In the genomic region with DNA sequence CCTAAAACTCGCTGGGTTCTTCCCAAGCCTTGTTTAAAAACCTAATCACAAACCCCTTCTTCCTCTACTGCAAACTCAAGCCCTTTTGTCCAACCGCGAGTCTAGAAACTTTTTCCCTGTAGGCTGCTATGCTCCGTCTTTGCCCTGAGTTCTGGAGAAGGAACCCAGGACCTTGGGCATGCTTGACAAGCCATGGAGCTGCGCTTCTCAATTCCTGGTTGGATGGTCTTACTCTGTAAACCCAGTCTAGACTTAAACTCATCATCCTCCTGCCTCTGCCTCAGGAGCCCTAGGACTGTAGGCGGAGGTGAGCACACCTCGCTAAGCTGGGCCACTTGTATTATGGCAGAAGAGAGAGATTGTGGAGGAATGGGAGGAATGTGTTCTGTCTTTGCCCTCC, we compare ENCODE assay signal across 13 mouse cellular contexts. TPM values are rescaled to one million over a fixed set of nuclear protein-coding genes. Genes with fewer than 3 reads are reported as not detected.
DNase-seq lines count a peak whose midpoint lies in the region; ATAC-seq and TF ChIP-seq lines count a peak whose summit lies in the region.
"Had no signal": no experiment of that assay in that cellular context is flagged by ENCODE, and none has a peak within 500 bp of the region (broad histone marks: within the 10 kb centered on the region; RNA-seq: fewer than 3 reads in every experiment).

No protein-coding gene starts in this region.

- H3K4me2 ChIP-seq in intestine, embryonic 14.5 days (ENCODE audit: low read length) = peak overlapping the region; percentile 63
- peak overlapping the region; percentile 62; the same call in 1 of the 2 replicates for H3K4me2 ChIP-seq in neural tube, embryonic 15.5 days

- no peaks in the 10 kb centered on the region; the same call in 1 of the 2 replicates for H3K79me2 ChIP-seq in heart, adult 2 months (replicated peaks; ENCODE audit: control insufficient read depth, insufficient read depth, low read length)

- peak overlapping the region; percentile 63 for H3K9ac ChIP-seq in heart, adult 2 months (ENCODE audit: low read depth, low read length)
- H3K9ac ChIP-seq in intestine, embryonic 14.5 days (ENCODE audit: low read length) = no peak overlapping the region
- no peak overlapping the region for H3K9ac ChIP-seq in neural tube, embryonic 15.5 days (replicated peaks)

- DNase-seq in heart, adult 2 months = no peak
- no peak for DNase-seq in heart, postnatal 4 days
- no peak for DNase-seq in intestine, embryonic 14.5 days (ENCODE audit: low spot score)
- DNase-seq in yolk sac, embryonic 10.5 days (ENCODE audit: low spot score) = no peak
- DNase-seq: cerebellum, adult 11 months had no signal

- H3K4me3 ChIP-seq in heart, adult 2 months = peak overlapping the region; percentile 44
- H3K4me3 ChIP-seq in megakaryocyte, embryonic 14.5 days (replicated peaks) = peak overlapping the region; percentile 38
- H3K4me3 ChIP-seq in intestine, embryonic 14.5 days (ENCODE audit: low read depth, low read length) = 0 out of 2 replicates have a peak overlapping the region, but pooled peaks have one; percentile 57
- peak overlapping the region; percentile 44; the same call in 1 of the 2 replicates for H3K4me3 ChIP-seq in neural tube, embryonic 15.5 days (replicated peaks)
- H3K4me3 ChIP-seq: erythroblast, embryonic 14.5 days had no signal

- intact Hi-C loops in heart, adult 2 months (cut with DNase I) = loop anchor here (5.0 kb wide), 1 partner anchor 49 kb away; no protein-coding TSS in a partner anchor

- H3K27ac ChIP-seq in heart, adult 2 months = peak overlapping the region; percentile 83
- H3K27ac ChIP-seq in intestine, embryonic 14.5 days (ENCODE audit: low read depth) = no peak overlapping the region
- no peak overlapping the region for H3K27ac ChIP-seq in neural tube, embryonic 15.5 days (replicated peaks)

- no peak for TF ChIP-seq POLR2A in heart, adult 2 months (IDR thresholded peaks at IDR 0.05; ENCODE audit: insufficient read depth, low read depth, low read length)

- 76% methylated on average over 7 of the region's 7 CpGs for WGBS in heart, adult 2 months
- WGBS in intestine, embryonic 14.5 days = 89% methylated on average over 7 of the region's 7 CpGs
- 96% methylated on average over 7 of the region's 7 CpGs for WGBS in neural tube, embryonic 15.5 days

- TF ChIP-seq CTCF in heart, adult 2 months (IDR thresholded peaks at IDR 0.05) = no peak

- TF ChIP-seq EP300 in heart, adult 2 months (IDR thresholded peaks at IDR 0.05; ENCODE audit: insufficient read depth, low read depth, low read length) = no peak

- H3K36me3 ChIP-seq in heart, adult 2 months (ENCODE audit: control insufficient read depth, insufficient read depth, low read length) = peaks cover 19% of the 10 kb centered on the region
- H3K36me3 ChIP-seq in megakaryocyte, embryonic 14.5 days (replicated peaks; ENCODE audit: low read length) = no peaks in the 10 kb centered on the region
- H3K36me3 ChIP-seq in intestine, embryonic 14.5 days (ENCODE audit: control insufficient read depth, insufficient read depth, low read length) = no peaks in the 10 kb centered on the region; the same call in 1 of the 2 replicates
- no peaks in the 10 kb centered on the region for H3K36me3 ChIP-seq in neural tube, embryonic 15.5 days

- no peaks in the 10 kb centered on the region for H3K27me3 ChIP-seq in heart, adult 2 months (ENCODE audit: control insufficient read depth, insufficient read depth, low read length)
- peaks cover 53% of the 10 kb centered on the region for H3K27me3 ChIP-seq in megakaryocyte, embryonic 14.5 days (replicated peaks)
- no peaks in the 10 kb centered on the region for H3K27me3 ChIP-seq in intestine, embryonic 14.5 days (replicated peaks; ENCODE audit: control insufficient read depth, insufficient read depth, low read length)
- H3K27me3 ChIP-seq in neural tube, embryonic 15.5 days (replicated peaks) = 0 out of 2 replicates have a peak, but pooled peaks cover 4% of the 10 kb centered on the region

- no peak for ATAC-seq in megakaryocyte, adult 5-6 weeks (ENCODE audit: poor library complexity, severe bottlenecking)
- no peak for ATAC-seq in intestine, embryonic 14.5 days (replicated peaks; ENCODE audit: low FRiP score, low TSS enrichment, low read depth)
- ATAC-seq in neural tube, embryonic 15.5 days (ENCODE audit: low FRiP score) = no peak
- ATAC-seq in cerebellum, adult (ENCODE audit: insufficient number of reproducible peaks, low FRiP score, low TSS enrichment) = no peak

- H3K9me3 ChIP-seq in megakaryocyte, embryonic 14.5 days = no peaks in the 10 kb centered on the region
- no peaks in the 10 kb centered on the region for H3K9me3 ChIP-seq in intestine, embryonic 14.5 days (ENCODE audit: control insufficient read depth, low read length)
- no peaks in the 10 kb centered on the region for H3K9me3 ChIP-seq in neural tube, embryonic 15.5 days (replicated peaks)

- H3K4me1 ChIP-seq in heart, adult 2 months (ENCODE audit: control insufficient read depth, insufficient read depth, low read length) = peaks cover 13% of the 10 kb centered on the region
- H3K4me1 ChIP-seq in megakaryocyte, embryonic 14.5 days = peaks cover 17% of the 10 kb centered on the region
- H3K4me1 ChIP-seq in intestine, embryonic 14.5 days (replicated peaks; ENCODE audit: control insufficient read depth, insufficient read depth, low read length) = peaks cover 25% of the 10 kb centered on the region
- H3K4me1 ChIP-seq in neural tube, embryonic 15.5 days = peaks cover 19% of the 10 kb centered on the region

RNA-seq across cellular contexts. Expression of a gene that starts 56.5 kb away (rescaled TPM):
- not detected for total RNA-seq in heart, adult 2 months (2021)
- not detected in 2 replicates for polyA plus RNA-seq in heart, adult 2 months (2012; rRNA removed)
- total RNA-seq in heart, postnatal 4 days (2021) = not detected
- not detected in 2 replicates for polyA plus RNA-seq in megakaryocyte, embryonic 14.5 days (2012; ENCODE audit: insufficient read depth, low replicate concordance)
- not detected in 2 replicates for total RNA-seq in megakaryocyte, adult 5-6 weeks (2015)
- total RNA-seq in megakaryocyte, adult 5-6 weeks (2017) = not detected in 2 replicates
- 1.2 and 1.4 TPM in 2 replicates for polyA plus RNA-seq in intestine, embryonic 14.5 days (2014; fragmentation: Nextera tagmentation; extraction: Ambion mirVana)
- polyA plus RNA-seq in neural tube, embryonic 15.5 days (2015; fragmentation: Nextera tagmentation; extraction: Ambion mirVana) = 1.5 TPM in 1 of 2 replicates, not detected in the other
- total RNA-seq: hematopoietic stem cell, adult 5-6 weeks; left cerebral cortex, postnatal 25 days had no signal
- polyA plus RNA-seq: C2C12; erythroblast, embryonic 14.5 days had no signal
